Mouse (Mus musculus) heart, embryonic 14.5 days (tissue): ENCODE measurements around the gene Art4. TPM values are rescaled to one million over a fixed set of nuclear protein-coding genes. Genes with fewer than 3 reads are reported as not detected.
"Not testable (repeated sequence)": the region's sequence is repeated elsewhere in the genome, so short reads cannot be mapped to it uniquely, and the experiment has no call there.

Experiments used
- ATAC-seq: fragments of 200-750 bp; cut with Nextera tagmentation; 2 replicates; pipeline ENCODE4 v1.8.0; 2017; ENCODE audit warnings: low read depth, moderate TSS enrichment; ENCODE audit not compliant: insufficient number of reproducible peaks, insufficient read depth, low FRiP score
- H3K27ac ChIP-seq, 2 experiments: fragments of 200-500 bp in 1 of 2; fragments of 300-500 bp in 1 of 2; sonication (generic) in 1 of 2; replicated peaks in 1 of 2; 2 replicates each; pipeline ENCODE4 v1.5.1; 2012 to 2014; ENCODE audit warnings: low read depth in 2 of 2, low read length in 2 of 2, control low read depth in 1 of 2, mild to moderate bottlenecking in 1 of 2, mixed read lengths in 1 of 2; ENCODE audit not compliant: control insufficient read depth in 1 of 2, insufficient read depth in 1 of 2
- H3K27me3 ChIP-seq: fragments of 300-500 bp; sonication (generic); 2 replicates; pipeline ENCODE4 v1.6.1; 2014; ENCODE audit warnings: mild to moderate bottlenecking, low read length, control low read depth; ENCODE audit not compliant: control insufficient read depth, insufficient read depth
- H3K36me3 ChIP-seq: fragments of 300-500 bp; sonication (generic); 2 replicates; pipeline ENCODE4 v1.6.1; 2014; ENCODE audit warnings: mild to moderate bottlenecking, control low read depth, low read length, mixed read lengths; ENCODE audit not compliant: control insufficient read depth, insufficient read depth
- H3K4me1 ChIP-seq, 2 experiments: fragments of 200-500 bp in 1 of 2; fragments of 300-500 bp in 1 of 2; sonication (generic) in 1 of 2; 2 replicates each; pipeline ENCODE4 v1.6.1; 2012 to 2014; ENCODE audit warnings: low read length in 2 of 2, control low read depth in 1 of 2, mixed read lengths in 1 of 2; ENCODE audit not compliant: control insufficient read depth in 2 of 2, insufficient read depth in 2 of 2
- H3K4me2 ChIP-seq: fragments of 300-500 bp; sonication (generic); 2 replicates; pipeline ENCODE4 v1.6.1; 2014; ENCODE audit warnings: mild to moderate bottlenecking, low read length
- H3K4me3 ChIP-seq, 2 experiments: fragments of 200-500 bp in 1 of 2; fragments of 300-500 bp in 1 of 2; sonication (generic) in 1 of 2; 2 replicates each; pipeline ENCODE4 v1.5.1; 2012 to 2014; ENCODE audit warnings: low read length in 2 of 2, mild to moderate bottlenecking in 2 of 2, control low read depth in 1 of 2, low read depth in 1 of 2, moderate library complexity in 1 of 2; ENCODE audit not compliant: control insufficient read depth in 1 of 2, insufficient read depth in 1 of 2
- H3K9ac ChIP-seq: fragments of 300-500 bp; sonication (generic); 2 replicates; pipeline ENCODE4 v1.6.1; 2014; ENCODE audit warnings: mild to moderate bottlenecking, low read length
- H3K9me3 ChIP-seq: fragments of 300-500 bp; sonication (generic); 2 replicates; pipeline ENCODE4 v1.6.1; 2016; ENCODE audit warnings: low read length, control low read depth; ENCODE audit not compliant: control insufficient read depth
- WGBS: fragments of 180-500 bp; shearing (Covaris S2); extraction: QIAGEN DNeasy Blood & Tissue Kit; methylation state at CpG from one replicate; pipeline ENCODE4 v1.1.7; 2014; 5-methylcytosine and 5-hydroxymethylcytosine counted together
- polyA plus RNA-seq: library from polyadenylated mRNA; unstranded; fragments of >200 nt; fragmentation: Nextera tagmentation; extraction: Ambion mirVana; gene quantifications from 2 replicates; pipeline ENCODE4 v1.2.1, GENCODE M21; 2014

Gene Art4
- polyA plus RNA-seq, 1 experiment from 2014 or later, result 11.2 TPM

GRCm38 (mm10) chr6:136887854-136888253, 30.3 kb upstream of the Art4 start:
- 41% methylated on average over 9 of the region's 9 CpGs for WGBS
- Histone ChIP-seq H3K27me3 (no peaks in the 10 kb centered on the region), H3K27ac (peak overlapping the region; percentile 15 to 30), H3K4me2 (no peak overlapping the region), H3K4me1 (peaks cover 3 to 6% of the 10 kb centered on the region in 2 experiments; a peak in 1 of 4 replicates), H3K4me3 (no peak overlapping the region), H3K9me3 (no peaks in the 10 kb centered on the region), H3K9ac (no peak overlapping the region), H3K36me3 (no peaks in the 10 kb centered on the region)
- ATAC-seq, result peak; percentile 76

- 44% methylated on average over 1 of the region's 1 CpGs for WGBS
- H3K9ac ChIP-seq, H3K27me3 ChIP-seq, H3K4me2 ChIP-seq, H3K9me3 ChIP-seq, H3K4me1 ChIP-seq, H3K27ac ChIP-seq, H3K4me3 ChIP-seq, H3K36me3 ChIP-seq, ATAC-seq: not testable (repeated sequence)
Observed at GRCm38 (mm10) chr6:136884766-136885165, 27.2 kb upstream of the Art4 start.

- ATAC-seq, result no peak
- Histone ChIP-seq H3K4me1 (peaks cover 2 to 6% of the 10 kb centered on the region in 2 experiments; a peak in 1 of 4 replicates), H3K27ac (no peak overlapping the region), H3K36me3 (no peaks in the 10 kb centered on the region), H3K27me3 (no peaks in the 10 kb centered on the region), H3K9me3 (no peaks in the 10 kb centered on the region), H3K4me2 (no peak overlapping the region), H3K9ac (no peak overlapping the region), H3K4me3 (no peak overlapping the region)
- 92% methylated on average over 6 of the region's 6 CpGs for WGBS
Observed at GRCm38 (mm10) chr6:136883961-136884360, 26.4 kb upstream of the Art4 start.

- H3K36me3 ChIP-seq, result no peaks in the 10 kb centered on the region
- no peak overlapping the region for H3K27ac ChIP-seq
- no peak for ATAC-seq
- no peaks in the 10 kb centered on the region for H3K27me3 ChIP-seq
- no peak overlapping the region for H3K4me3 ChIP-seq
- H3K4me2 ChIP-seq, result no peak overlapping the region
- no peak overlapping the region for H3K9ac ChIP-seq
- peaks cover 0 to 4% of the 10 kb centered on the region in 2 experiments; a peak in 1 of 4 replicates for H3K4me1 ChIP-seq
- 71% methylated on average over 3 of the region's 3 CpGs for WGBS
- H3K9me3 ChIP-seq, result no peaks in the 10 kb centered on the region
Observed at GRCm38 (mm10) chr6:136883431-136883915, 25.9 kb upstream of the Art4 start.

- ATAC-seq, result no peak
- no peak overlapping the region for H3K9ac ChIP-seq
- no peaks in the 10 kb centered on the region for H3K27me3 ChIP-seq
- no peak overlapping the region for H3K4me3 ChIP-seq
- H3K9me3 ChIP-seq, result no peaks in the 10 kb centered on the region
- H3K27ac ChIP-seq, result no peak overlapping the region
- H3K36me3 ChIP-seq, result no peaks in the 10 kb centered on the region
- WGBS, result 59% methylated on average over 8 of the region's 8 CpGs
- no peak overlapping the region for H3K4me2 ChIP-seq
- no peaks in the 10 kb centered on the region for H3K4me1 ChIP-seq
Observed at GRCm38 (mm10) chr6:136881678-136882077, 24.1 kb upstream of the Art4 start.

GRCm38 (mm10) chr6:136875670-136876069, 18.1 kb upstream of the Art4 start, which contains the start of gene Mgp:
Gene Mgp, minus strand, starts transcription at chr6:136875823.
- ATAC-seq, result peak; percentile 72
- no peaks in the 10 kb centered on the region for H3K9me3 ChIP-seq
- peak within 1 kb of the TSS; percentile 67 for H3K9ac ChIP-seq
- whole genome bisulfite sequencing, result 19% methylated on average over 9 of the region's 9 CpGs
- peaks cover 7% of the 10 kb centered on the region; the same call in 1 of the 2 replicates for H3K36me3 ChIP-seq
- H3K4me2 ChIP-seq, result peak within 1 kb of the TSS; percentile 58
- H3K27ac ChIP-seq, result peak within 1 kb of the TSS; percentile 66 to 68
- H3K27me3 ChIP-seq, result no peaks in the 10 kb centered on the region
- H3K4me3 ChIP-seq, result peak within 1 kb of the TSS; percentile 37 to 51
- H3K4me1 ChIP-seq, result peaks cover 9 to 17% of the 10 kb centered on the region in 2 experiments

GRCm38 (mm10) chr6:136874599-136874998, 17.1 kb upstream of the Art4 start:
- Histone ChIP-seq H3K4me1 (peaks cover 9 to 17% of the 10 kb centered on the region in 2 experiments), H3K9ac (peak overlapping the region; percentile 67), H3K27ac (peak overlapping the region; percentile 66 to 68), H3K27me3 (no peaks in the 10 kb centered on the region), H3K36me3 (peaks cover 7% of the 10 kb centered on the region; the same call in 1 of the 2 replicates), H3K4me2 (peak overlapping the region; percentile 58), H3K9me3 (no peaks in the 10 kb centered on the region), H3K4me3 (peak overlapping the region; percentile 37 to 51)
- WGBS, result 15% methylated on average over 8 of the region's 8 CpGs
- no peak for ATAC-seq

- Histone ChIP-seq H3K9ac (no peak overlapping the region), H3K36me3 (peaks cover 7% of the 10 kb centered on the region; the same call in 1 of the 2 replicates), H3K4me2 (no peak overlapping the region), H3K4me3 (no peak overlapping the region), H3K9me3 (no peaks in the 10 kb centered on the region), H3K27ac (no peak overlapping the region), H3K4me1 (peaks cover 0 to 3% of the 10 kb centered on the region in 2 experiments; a peak in 2 of 4 replicates), H3K27me3 (no peaks in the 10 kb centered on the region)
- WGBS, result 75% methylated on average over 5 of the region's 5 CpGs
- ATAC-seq, result no peak
Observed at GRCm38 (mm10) chr6:136868921-136869320, 11.4 kb upstream of the Art4 start.
